Mouse (Mus musculus): ENCODE results near the gene C1qtnf5. TPM values are rescaled to one million over a fixed set of nuclear protein-coding genes. Genes with fewer than 3 reads are reported as not detected.

Gene C1qtnf5
- 2.2 and 3.0 TPM in 2 replicates for polyA plus RNA-seq (2015; fragmentation: Nextera tagmentation; extraction: Ambion mirVana)

GRCm38 (mm10) chr9:44107110-44107509 lies at the start of gene C1qtnf5:
TSS of gene C1qtnf5 (plus strand) at chr9:44107245.

DNA sequence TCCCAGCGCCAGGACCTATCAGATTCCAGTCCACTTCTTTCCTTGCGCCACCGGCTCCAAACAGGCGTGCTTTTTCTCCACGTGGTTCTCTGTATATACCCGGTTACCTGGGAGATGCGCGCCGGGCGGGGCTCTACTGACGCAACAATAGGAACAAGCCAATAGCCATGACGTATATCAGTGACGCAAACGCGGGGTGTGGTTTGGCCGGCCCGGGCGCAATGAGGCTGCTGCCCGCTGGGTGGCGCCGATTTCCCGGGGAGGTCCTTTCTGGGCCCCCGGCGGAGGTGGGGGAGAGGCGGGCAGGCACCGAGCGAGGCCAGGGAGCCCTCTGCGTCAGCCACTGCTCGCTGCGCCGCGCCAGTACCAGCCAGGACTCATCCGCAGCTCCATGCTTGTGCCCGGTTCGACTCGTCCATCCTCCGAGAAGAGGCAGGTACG lies 40.2 kb upstream of the C1qtnf5 start, which contains the start of gene Usp2:
Usp2 (plus strand) TSS at position 237 of the 441 bp plus-strand sequence.

DNA sequence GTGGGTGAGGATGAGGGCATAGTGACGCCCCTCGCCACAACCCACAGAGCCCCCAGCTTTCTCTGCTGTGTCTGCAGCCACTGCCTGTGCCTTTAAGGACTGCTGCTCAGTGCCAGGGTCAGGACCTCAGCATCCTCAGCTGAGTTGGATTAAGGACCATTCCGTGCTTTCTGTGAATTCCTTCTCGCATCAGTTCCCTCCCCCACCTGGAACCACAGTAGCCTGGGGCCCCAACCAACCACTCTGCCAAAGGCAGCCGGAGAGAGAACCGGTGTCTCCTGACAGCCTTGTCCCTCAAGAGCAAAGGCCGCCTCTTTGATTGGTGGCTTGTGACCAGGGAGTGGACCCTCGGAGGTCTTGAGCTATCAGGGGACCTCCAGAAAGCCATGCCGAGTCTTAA lies 5.6 kb upstream of the C1qtnf5 start, which contains the start of gene Mfrp:
Mfrp (plus strand) TSS at position 240 of the 400 bp plus-strand sequence.

DNA sequence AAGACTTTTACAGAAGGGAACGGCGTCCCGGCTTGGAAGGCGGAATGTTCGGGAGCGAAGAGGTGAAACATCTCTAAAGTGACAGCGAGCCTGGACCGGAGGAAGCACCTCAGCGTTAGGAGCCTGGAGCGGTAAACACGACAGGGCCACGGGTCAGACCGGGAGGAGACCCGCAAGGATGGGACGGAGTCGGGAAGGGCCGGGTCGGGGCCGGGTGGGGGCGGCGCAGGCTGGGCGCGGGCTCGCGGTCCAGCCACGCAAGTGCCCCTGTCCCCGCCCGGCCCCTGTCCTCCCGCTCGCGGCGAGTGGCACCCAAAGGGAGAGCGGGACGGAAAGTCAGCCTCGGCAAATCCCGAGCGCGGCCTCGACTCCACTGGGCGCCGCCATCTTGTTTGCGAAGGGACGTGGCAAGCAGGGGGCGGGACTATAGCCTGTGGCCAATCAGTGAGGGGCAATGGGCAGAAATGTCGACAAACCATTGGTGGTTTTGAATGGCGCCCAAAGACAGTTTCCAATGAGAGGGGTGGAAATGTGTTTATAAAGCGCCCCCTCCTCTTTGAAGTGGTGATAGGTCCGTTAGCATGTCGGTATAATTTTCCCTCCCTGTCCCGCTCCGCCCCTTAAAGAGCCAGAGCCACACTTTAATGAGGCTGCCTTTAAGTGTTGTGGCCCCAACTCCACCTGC lies 6.2 kb downstream of the C1qtnf5 start, which contains the start of the genes Gm49380 and Rnf26:
Gm49380 (minus strand) TSS at position 396 of the 685 bp plus-strand sequence.
Rnf26 (minus strand) TSS at position 413 of the 685 bp plus-strand sequence.

DNA sequence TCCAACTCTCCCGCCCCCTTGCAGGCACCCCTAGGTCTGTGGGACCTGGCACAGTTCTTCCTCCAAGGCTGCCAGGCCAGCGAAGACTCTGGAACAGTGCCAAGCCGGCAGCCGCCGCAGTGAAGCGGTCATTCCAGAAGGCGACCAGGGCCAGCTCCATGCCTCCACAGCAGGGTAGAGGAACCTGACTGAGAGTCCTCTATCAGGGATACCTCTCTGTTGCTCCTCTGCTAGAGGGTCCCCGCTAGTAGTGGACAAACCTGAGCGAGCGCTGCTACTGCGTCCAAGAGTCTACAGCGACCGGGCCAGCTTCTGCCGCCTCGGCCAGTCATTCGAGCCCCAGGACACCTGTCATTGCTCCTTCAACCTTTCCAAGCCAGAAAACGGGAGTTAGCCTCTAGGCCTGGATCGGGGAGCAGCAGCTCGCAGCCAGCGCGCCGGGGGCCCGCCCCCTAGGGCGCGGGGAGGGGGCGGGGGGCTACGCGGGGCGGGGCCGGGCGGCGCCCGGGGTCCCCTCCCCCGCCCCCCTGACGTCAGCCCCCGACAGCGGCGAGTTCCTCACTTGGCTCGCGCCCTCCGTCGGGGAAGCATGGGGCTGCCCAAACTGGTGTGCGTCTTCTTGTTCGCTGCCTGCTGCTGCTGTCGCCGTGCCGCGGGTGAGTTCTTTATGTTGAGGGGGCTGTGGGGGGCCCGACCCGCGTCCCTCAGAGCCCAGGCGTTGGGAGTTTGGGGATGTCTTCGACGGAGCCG lies 27.2 kb downstream of the C1qtnf5 start, which contains the start of gene Mcam:
Mcam (plus strand) TSS at position 369 of the 750 bp plus-strand sequence.

Other genes starting within 250 kb of the C1qtnf5 start
- gene Thy1, start 63.9 kb upstream of the C1qtnf5 start, polyA plus RNA-seq (2015; fragmentation: Nextera tagmentation; extraction: Ambion mirVana), result 1.4 and 2.7 TPM in 2 replicates
- gene Usp2, start 40.2 kb upstream of the C1qtnf5 start, polyA plus RNA-seq (2015; fragmentation: Nextera tagmentation; extraction: Ambion mirVana), result 3.2 and 4.1 TPM in 2 replicates
- not detected in 2 replicates for gene Mfrp, start 5.5 kb upstream of the C1qtnf5 start, polyA plus RNA-seq (2015; fragmentation: Nextera tagmentation; extraction: Ambion mirVana)
- 0.05 TPM in 2 replicates for gene Gm49380, start 6.3 kb downstream of the C1qtnf5 start, polyA plus RNA-seq (2015; fragmentation: Nextera tagmentation; extraction: Ambion mirVana)
- gene Rnf26, start 6.3 kb downstream of the C1qtnf5 start, polyA plus RNA-seq (2015; fragmentation: Nextera tagmentation; extraction: Ambion mirVana), result 36.8 and 41.0 TPM in 2 replicates
- 12.6 and 12.7 TPM in 2 replicates for gene Mcam, start 27.2 kb downstream of the C1qtnf5 start, polyA plus RNA-seq (2015; fragmentation: Nextera tagmentation; extraction: Ambion mirVana)
- gene Cbl, start 126.8 kb downstream of the C1qtnf5 start, polyA plus RNA-seq (2015; fragmentation: Nextera tagmentation; extraction: Ambion mirVana), result 8.3 and 9.9 TPM in 2 replicates
- not detected in 2 replicates for gene Ccdc153, start 133.4 kb downstream of the C1qtnf5 start, polyA plus RNA-seq (2015; fragmentation: Nextera tagmentation; extraction: Ambion mirVana)
- 0.33 TPM in 1 of 2 replicates, not detected in the other for gene Pdzd3, start 144.2 kb downstream of the C1qtnf5 start, polyA plus RNA-seq (2015; fragmentation: Nextera tagmentation; extraction: Ambion mirVana)
- 6.4 and 7.7 TPM in 2 replicates for gene Nlrx1, start 161.4 kb downstream of the C1qtnf5 start, polyA plus RNA-seq (2015; fragmentation: Nextera tagmentation; extraction: Ambion mirVana)
- 13.3 and 15.8 TPM in 2 replicates for gene Abcg4, start 181.4 kb downstream of the C1qtnf5 start, polyA plus RNA-seq (2015; fragmentation: Nextera tagmentation; extraction: Ambion mirVana)
- 12.2 TPM in 2 replicates for gene Hinfp, start 198.4 kb downstream of the C1qtnf5 start, polyA plus RNA-seq (2015; fragmentation: Nextera tagmentation; extraction: Ambion mirVana)
- 5.4 TPM in 2 replicates for gene C2cd2l, start 213.0 kb downstream of the C1qtnf5 start, polyA plus RNA-seq (2015; fragmentation: Nextera tagmentation; extraction: Ambion mirVana)
- 18.9 and 19.9 TPM in 2 replicates for gene Dpagt1, start 218.8 kb downstream of the C1qtnf5 start, polyA plus RNA-seq (2015; fragmentation: Nextera tagmentation; extraction: Ambion mirVana)
- 271 and 276 TPM in 2 replicates for gene H2afx, start 227.4 kb downstream of the C1qtnf5 start, polyA plus RNA-seq (2015; fragmentation: Nextera tagmentation; extraction: Ambion mirVana)
- 1,115 and 1,341 TPM in 2 replicates for gene Hmbs, start 237.0 kb downstream of the C1qtnf5 start, polyA plus RNA-seq (2015; fragmentation: Nextera tagmentation; extraction: Ambion mirVana)